In the genomic region with DNA sequence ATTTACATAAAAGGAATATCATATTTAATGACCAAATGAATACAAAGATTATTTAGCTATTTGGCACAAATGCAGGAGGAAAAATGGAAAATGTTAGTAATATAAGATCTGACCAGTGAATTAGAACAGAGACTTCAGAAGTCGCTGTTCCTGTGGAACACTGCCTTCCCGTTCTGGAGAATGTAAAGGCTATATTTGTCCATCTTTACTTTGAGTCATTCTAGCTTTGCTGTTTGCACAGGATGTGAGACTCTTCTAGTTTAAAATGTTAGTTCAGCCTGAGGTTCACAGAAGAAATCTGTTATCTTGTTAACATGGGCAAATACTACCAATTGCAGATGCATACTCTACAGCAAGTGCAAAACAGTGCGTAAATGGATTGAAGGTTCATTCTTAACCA, we compare ENCODE assay signal across 20 mouse cellular contexts.
"Had no signal": no experiment of that assay in that cellular context is flagged by ENCODE, and none has a peak within 500 bp of the region (broad histone marks: within the 10 kb centered on the region; RNA-seq: fewer than 3 reads in every experiment).

No protein-coding gene starts in this region.

- ATAC-seq: forebrain, embryonic 13.5 days; forebrain, embryonic 14.5 days; forebrain, embryonic 15.5 days; forebrain, embryonic 16.5 days; forebrain, postnatal 0 days had no signal

- DNase-seq: cerebellum, adult 8-10 months; cerebellum, adult 9-10 months; cerebellum, adult 9-11 months; cerebellum, postnatal 10 days; cerebellum, postnatal 14 days; cerebellum, postnatal 25 days; cerebellum, postnatal 36 days; forebrain, postnatal 0 days; gastrocnemius, adult 2 months; gastrocnemius, postnatal 10 days; gastrocnemius, postnatal 14 days; gastrocnemius, postnatal 25 days; gastrocnemius, postnatal 36 days; heart, adult 11 months; heart, adult 18-20 months; heart, adult 2 months had no signal
